Mouse (Mus musculus): ENCODE measurements around the gene Gabrb3. TPM values are rescaled to one million over a fixed set of nuclear protein-coding genes. Genes with fewer than 3 reads are reported as not detected.

Gabrb3 gene
- polyA plus RNA-seq, 1 experiment = not detected

DNA sequence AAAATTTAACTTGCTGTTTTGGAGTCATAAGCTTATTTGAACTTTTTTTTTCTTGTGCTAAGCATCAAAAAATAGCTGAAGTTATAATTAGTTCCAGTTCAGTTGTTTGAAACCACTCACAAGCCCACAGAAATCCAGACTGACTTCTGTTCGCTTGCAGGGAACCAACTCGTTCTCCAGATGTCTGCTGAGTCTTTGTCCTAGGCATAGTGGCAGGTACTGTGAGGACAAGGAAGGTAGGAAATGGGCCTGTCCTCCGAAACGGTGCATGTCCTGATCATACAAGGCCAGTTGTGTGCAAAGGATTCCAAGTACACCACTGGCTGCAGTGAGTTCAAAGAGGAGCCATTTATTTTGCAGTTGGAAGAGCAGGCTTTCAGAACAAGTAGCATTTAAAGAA is 215.5 kb downstream of the Gabrb3 start:
- H3K4me2 ChIP-seq (ENCODE audit: low read depth) = no peak overlapping the region
- no peaks in the 10 kb centered on the region for H3K27me3 ChIP-seq (ENCODE audit: control insufficient read depth, insufficient read depth, insufficient read length)
- H3ac ChIP-seq (ENCODE audit: control insufficient read depth, insufficient read length) = no peak overlapping the region
- H3K79me2 ChIP-seq (ENCODE audit: control insufficient read depth, insufficient read depth) = no peaks in the 10 kb centered on the region
- H3K4me3 ChIP-seq = no peak overlapping the region
- H3K36me3 ChIP-seq (ENCODE audit: control insufficient read depth, insufficient read depth) = no peaks in the 10 kb centered on the region
- TF ChIP-seq CEBPB (IDR thresholded peaks at IDR 0.05; ENCODE audit: insufficient read depth, poor library complexity, severe bottlenecking) (no peak), TCF12 (IDR thresholded peaks at IDR 0.05; ENCODE audit: insufficient read depth, poor library complexity, severe bottlenecking) (no peak), E2F4 (IDR thresholded peaks at IDR 0.05; ENCODE audit: insufficient read depth) (no peak), POLR2A (IDR thresholded peaks at IDR 0.05; ENCODE audit: insufficient read length, low read depth) (no peak)

DNA sequence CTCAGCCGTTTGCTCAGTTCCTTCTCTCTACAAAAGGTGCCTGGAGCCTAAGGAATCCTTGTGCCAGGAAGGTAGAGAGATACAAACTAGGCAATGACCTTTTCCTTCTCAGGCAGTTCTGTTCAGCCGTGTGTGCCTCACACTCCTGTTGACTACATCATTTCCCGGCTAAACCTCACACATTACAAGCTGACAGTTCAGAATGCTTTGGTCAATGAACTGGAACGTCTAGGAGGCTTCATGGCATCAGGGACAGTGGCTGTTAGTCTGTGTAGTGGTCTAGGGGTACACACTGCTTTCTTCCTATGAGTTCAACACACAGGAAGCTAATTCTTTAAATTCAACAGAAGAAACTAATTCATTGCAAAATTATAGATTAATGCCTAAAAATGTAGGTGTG is 216.2 kb downstream of the Gabrb3 start:
- no peaks in the 10 kb centered on the region for H3K36me3 ChIP-seq (ENCODE audit: control insufficient read depth, insufficient read depth)
- TF ChIP-seq POLR2AphosphoS2 (IDR thresholded peaks at IDR 0.05; ENCODE audit: insufficient read length, low read depth) (no peak), POLR2A (IDR thresholded peaks at IDR 0.05; ENCODE audit: insufficient read length, low read depth) (no peak), USF1 (IDR thresholded peaks at IDR 0.05; ENCODE audit: low read depth) (no peak), REST (IDR thresholded peaks at IDR 0.05; ENCODE audit: insufficient read depth, insufficient read length) (no peak), MYOD1 (IDR thresholded peaks at IDR 0.05; ENCODE audit: control insufficient read depth in 1 of 3, insufficient read length in 2 of 3, low read depth in 2 of 3) (no peak), E2F4 (IDR thresholded peaks at IDR 0.05; ENCODE audit: insufficient read depth) (no peak), CEBPB (IDR thresholded peaks at IDR 0.05; ENCODE audit: insufficient read depth, poor library complexity, severe bottlenecking) (no peak)
- H3ac ChIP-seq (ENCODE audit: control insufficient read depth, insufficient read length) = no peak overlapping the region
- H3K4me3 ChIP-seq = no peak overlapping the region
- H3K4me2 ChIP-seq (ENCODE audit: low read depth) = no peak overlapping the region
- H3K79me2 ChIP-seq (ENCODE audit: control insufficient read depth, insufficient read depth) = no peaks in the 10 kb centered on the region
- no peaks in the 10 kb centered on the region for H3K27me3 ChIP-seq (ENCODE audit: control insufficient read depth, insufficient read depth, insufficient read length)

DNA sequence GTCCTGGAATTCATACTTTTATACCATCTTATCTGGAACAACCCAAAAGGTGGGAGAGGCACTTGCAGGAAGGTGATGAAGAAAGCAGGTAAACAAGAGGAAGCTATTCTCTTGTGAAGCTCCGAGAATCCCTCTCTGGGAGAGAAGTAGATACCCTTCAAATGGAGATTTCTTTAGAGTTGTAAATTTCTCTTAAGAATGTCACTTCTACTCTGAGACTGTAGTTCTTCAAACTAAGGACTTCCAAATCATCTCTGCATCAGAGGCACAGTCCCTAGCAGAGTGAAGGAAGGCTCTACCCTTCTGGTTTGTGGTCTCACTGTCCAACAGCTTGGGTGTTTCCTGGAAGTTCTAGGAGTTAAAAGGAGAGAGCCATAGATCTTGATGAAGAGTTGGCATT is 221.3 kb downstream of the Gabrb3 start:
- Histone ChIP-seq H3K4me2 (ENCODE audit: low read depth) (no peak overlapping the region), H3K27me3 (ENCODE audit: control insufficient read depth, insufficient read depth, insufficient read length) (no peaks in the 10 kb centered on the region), H3K36me3 (ENCODE audit: control insufficient read depth, insufficient read depth) (no peaks in the 10 kb centered on the region), H3K79me2 (ENCODE audit: control insufficient read depth, insufficient read depth) (no peaks in the 10 kb centered on the region), H3K4me3 (no peak overlapping the region), H3ac (ENCODE audit: control insufficient read depth, insufficient read length) (no peak overlapping the region)
- TF ChIP-seq REST (IDR thresholded peaks at IDR 0.05; ENCODE audit: insufficient read depth, insufficient read length) = no peak

DNA sequence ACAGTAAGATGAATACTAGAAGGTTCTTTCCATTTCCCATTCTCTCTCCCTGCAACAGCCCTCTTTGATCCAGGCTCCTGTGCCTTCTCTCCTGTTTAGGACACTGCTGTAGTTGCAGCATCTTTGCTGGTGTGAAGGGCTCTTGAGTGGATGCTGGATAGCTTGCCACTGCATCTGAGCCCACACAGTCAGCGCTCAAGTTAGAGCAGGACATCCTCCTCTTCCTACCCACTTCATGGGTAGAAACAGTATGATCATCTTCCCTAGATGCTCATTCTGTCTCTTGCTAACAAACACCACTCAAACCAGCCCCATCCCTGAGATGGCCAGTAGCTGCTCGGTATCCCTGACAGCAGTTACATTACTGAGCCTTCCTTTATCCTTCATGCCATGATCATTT is 227.9 kb downstream of the Gabrb3 start:
- Histone ChIP-seq H3K4me2 (ENCODE audit: low read depth) (no peak overlapping the region), H3K4me3 (no peak overlapping the region), H3K27me3 (ENCODE audit: control insufficient read depth, insufficient read depth, insufficient read length) (no peaks in the 10 kb centered on the region), H3ac (ENCODE audit: control insufficient read depth, insufficient read length) (no peak overlapping the region), H3K36me3 (ENCODE audit: control insufficient read depth, insufficient read depth) (no peaks in the 10 kb centered on the region), H3K79me2 (ENCODE audit: control insufficient read depth, insufficient read depth) (no peaks in the 10 kb centered on the region)
- TF ChIP-seq SRF (IDR thresholded peaks at IDR 0.05; ENCODE audit: control insufficient read depth, insufficient read length, low read depth) (no peak), MAX (IDR thresholded peaks at IDR 0.05; ENCODE audit: low read depth) (no peak), TCF3 (IDR thresholded peaks at IDR 0.05; ENCODE audit: insufficient read length, low read depth) (no peak), TCF12 (IDR thresholded peaks at IDR 0.05; ENCODE audit: insufficient read depth, poor library complexity, severe bottlenecking) (no peak), MYOG (IDR thresholded peaks at IDR 0.05; ENCODE audit: control insufficient read depth in 1 of 3, insufficient read depth in 1 of 3, insufficient read length in 2 of 3, low read depth in 2 of 3) (no peak), E2F4 (IDR thresholded peaks at IDR 0.05; ENCODE audit: insufficient read depth) (no peak), POLR2A (IDR thresholded peaks at IDR 0.05; ENCODE audit: insufficient read length, low read depth) (no peak), REST (IDR thresholded peaks at IDR 0.05; ENCODE audit: insufficient read depth, insufficient read length) (no peak), MYOD1 (IDR thresholded peaks at IDR 0.05; ENCODE audit: control insufficient read depth in 1 of 3, insufficient read length in 2 of 3, low read depth in 2 of 3) (no peak), USF1 (IDR thresholded peaks at IDR 0.05; ENCODE audit: low read depth) (no peak), CEBPB (IDR thresholded peaks at IDR 0.05; ENCODE audit: insufficient read depth, poor library complexity, severe bottlenecking) (no peak), POLR2AphosphoS2 (IDR thresholded peaks at IDR 0.05; ENCODE audit: insufficient read length, low read depth) (no peak)

DNA sequence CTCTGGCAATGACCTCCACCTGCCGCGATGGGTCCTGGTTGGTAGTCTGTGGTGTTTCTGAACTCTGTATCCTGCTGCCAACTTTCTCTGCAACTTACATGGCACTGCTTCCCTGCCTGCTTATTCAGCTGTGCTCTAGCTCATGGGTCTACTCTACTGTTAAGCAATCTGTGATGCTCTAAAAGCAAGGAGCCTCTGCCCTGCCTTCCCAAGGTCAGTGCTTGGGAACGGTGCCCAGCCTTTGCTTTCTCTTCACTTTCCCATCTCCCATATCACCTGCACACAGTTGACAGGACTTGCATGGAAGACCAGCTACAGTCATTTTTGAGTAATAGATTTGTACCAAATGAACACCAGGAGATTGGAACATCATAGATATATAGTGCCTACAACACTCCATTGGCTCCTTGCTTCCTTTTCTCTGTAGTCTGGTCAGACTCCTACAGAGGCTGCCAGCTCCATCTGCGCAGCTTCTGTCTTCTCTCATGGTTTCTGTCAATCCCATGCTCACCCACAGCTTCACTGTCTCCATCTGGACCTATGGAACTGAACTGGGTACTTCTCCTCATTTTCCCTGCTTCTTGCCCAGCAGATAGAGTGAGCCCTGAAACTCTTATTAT is 228.8 kb downstream of the Gabrb3 start:
- Histone ChIP-seq H3K4me3 (no peak overlapping the region), H3K36me3 (ENCODE audit: control insufficient read depth, insufficient read depth) (no peaks in the 10 kb centered on the region), H3ac (ENCODE audit: control insufficient read depth, insufficient read length) (no peak overlapping the region), H3K4me2 (ENCODE audit: low read depth) (no peak overlapping the region), H3K79me2 (ENCODE audit: control insufficient read depth, insufficient read depth) (no peaks in the 10 kb centered on the region), H3K27me3 (ENCODE audit: control insufficient read depth, insufficient read depth, insufficient read length) (no peaks in the 10 kb centered on the region)
- TF ChIP-seq TCF3 (IDR thresholded peaks at IDR 0.05; ENCODE audit: insufficient read length, low read depth) (no peak), MAX (IDR thresholded peaks at IDR 0.05; ENCODE audit: low read depth) (no peak), TCF12 (IDR thresholded peaks at IDR 0.05; ENCODE audit: insufficient read depth, poor library complexity, severe bottlenecking) (no peak), USF1 (IDR thresholded peaks at IDR 0.05; ENCODE audit: low read depth) (no peak), POLR2A (IDR thresholded peaks at IDR 0.05; ENCODE audit: insufficient read length, low read depth) (no peak)

DNA sequence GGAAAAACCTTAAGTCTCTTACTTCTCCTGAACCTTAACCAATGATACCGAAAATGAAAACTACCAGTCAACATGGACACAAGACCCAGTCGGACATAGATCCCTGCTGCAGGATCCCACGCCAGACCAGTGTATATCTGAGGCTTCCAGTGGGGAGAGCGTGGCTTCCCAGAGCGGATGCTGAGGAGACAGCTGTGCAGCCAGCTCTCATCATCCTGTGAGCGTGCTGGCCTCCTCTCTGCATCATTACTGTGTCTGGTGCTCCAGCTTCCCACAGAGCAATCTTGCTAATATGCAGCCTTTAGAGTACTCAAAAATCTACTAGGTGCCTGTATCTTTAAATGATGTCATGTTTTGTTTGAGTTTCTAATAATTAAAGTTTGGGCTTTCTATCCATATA is 257.9 kb downstream of the Gabrb3 start:
- H3K4me3 ChIP-seq = no peak overlapping the region
- no peak overlapping the region for H3ac ChIP-seq (ENCODE audit: control insufficient read depth, insufficient read length)
- H3K36me3 ChIP-seq (ENCODE audit: control insufficient read depth, insufficient read depth) = no peaks in the 10 kb centered on the region
- no peaks in the 10 kb centered on the region for H3K79me2 ChIP-seq (ENCODE audit: control insufficient read depth, insufficient read depth)
- no peaks in the 10 kb centered on the region for H3K27me3 ChIP-seq (ENCODE audit: control insufficient read depth, insufficient read depth, insufficient read length)
- TF ChIP-seq CEBPB (IDR thresholded peaks at IDR 0.05; ENCODE audit: insufficient read depth, poor library complexity, severe bottlenecking) (no peak), MYOD1 (IDR thresholded peaks at IDR 0.05; ENCODE audit: control insufficient read depth in 1 of 3, insufficient read length in 2 of 3, low read depth in 2 of 3) (no peak), SRF (IDR thresholded peaks at IDR 0.05; ENCODE audit: control insufficient read depth, insufficient read length, low read depth) (no peak), TCF3 (IDR thresholded peaks at IDR 0.05; ENCODE audit: insufficient read length, low read depth) (no peak), USF1 (IDR thresholded peaks at IDR 0.05; ENCODE audit: low read depth) (no peak), MAX (IDR thresholded peaks at IDR 0.05; ENCODE audit: low read depth) (no peak), POLR2A (IDR thresholded peaks at IDR 0.05; ENCODE audit: insufficient read length, low read depth) (no peak), POLR2AphosphoS2 (IDR thresholded peaks at IDR 0.05; ENCODE audit: insufficient read length, low read depth) (no peak), E2F4 (IDR thresholded peaks at IDR 0.05; ENCODE audit: insufficient read depth) (no peak), MYOG (IDR thresholded peaks at IDR 0.05; ENCODE audit: control insufficient read depth in 1 of 3, insufficient read depth in 1 of 3, insufficient read length in 2 of 3, low read depth in 2 of 3) (no peak), TCF12 (IDR thresholded peaks at IDR 0.05; ENCODE audit: insufficient read depth, poor library complexity, severe bottlenecking) (no peak), REST (IDR thresholded peaks at IDR 0.05; ENCODE audit: insufficient read depth, insufficient read length) (no peak)
- no peak overlapping the region for H3K4me2 ChIP-seq (ENCODE audit: low read depth)
